Mouse (Mus musculus) erythroblast, embryonic 14.5 days (primary cell): ENCODE results near the gene Pawr.

Experiments used
- GATA1 ChIP-seq: IDR thresholded peaks from 2 replicates; pipeline ENCODE4 v1.6.1; 2012; ENCODE audit warnings: low read length, inconsistent platforms, mixed read lengths
- TAL1 ChIP-seq: IDR thresholded peaks from 3 replicates; pipeline ENCODE4 v1.6.1; 2012; ENCODE audit warnings: low read length, inconsistent platforms, mixed read lengths

DNA sequence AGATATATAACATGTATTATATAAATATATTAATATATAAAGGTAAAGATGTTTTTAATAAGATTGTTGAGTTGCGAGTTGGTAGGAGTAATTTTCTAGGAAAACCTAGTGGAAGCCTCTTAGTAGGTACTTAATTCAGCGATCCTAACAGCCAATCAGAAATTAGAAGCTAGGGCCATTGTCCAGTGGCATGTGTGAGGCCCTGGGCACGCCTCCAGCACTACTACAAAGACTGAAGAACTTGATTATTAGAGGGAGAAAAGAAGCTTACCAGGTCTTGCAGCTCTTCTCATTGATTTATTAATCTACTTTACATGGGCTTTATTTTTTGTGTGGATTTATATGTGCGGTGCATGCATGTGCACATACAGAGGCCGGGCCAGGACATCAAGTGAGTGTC is 46.9 kb upstream of the Pawr start:
- no peak for TF ChIP-seq GATA1
- TF ChIP-seq TAL1, result no peak
